In genomic region chr7:49778114-49778901, GRCm38 (mm10) we compare ENCODE assay signal across 8 mouse cellular contexts. TPM values are rescaled to one million over a fixed set of nuclear protein-coding genes. Genes with fewer than 3 reads are reported as not detected.
DNase-seq lines count a peak whose midpoint lies in the region; ATAC-seq and TF ChIP-seq lines count a peak whose summit lies in the region.

Gene Prmt3, plus strand, starts transcription at chr7:49778346.

- H3K36me3 ChIP-seq in G1E (replicated peaks): peaks cover 72% of the 10 kb centered on the region
- H3K36me3 ChIP-seq in forebrain, postnatal 0 days (ENCODE audit: insufficient read depth): peaks cover 18% of the 10 kb centered on the region
- peaks cover 5% of the 10 kb centered on the region; the same call in 1 of the 2 replicates for H3K36me3 ChIP-seq in lung, embryonic 16.5 days (ENCODE audit: control insufficient read depth, insufficient read depth, low read length)

- H3K27me3 ChIP-seq in G1E (ENCODE audit: insufficient read depth, low read length): no peaks in the 10 kb centered on the region
- no peaks in the 10 kb centered on the region for H3K27me3 ChIP-seq in forebrain, postnatal 0 days (ENCODE audit: insufficient read depth, low read length)
- H3K27me3 ChIP-seq in lung, embryonic 16.5 days (ENCODE audit: control insufficient read depth, insufficient read depth, low read depth, low read length): no peaks in the 10 kb centered on the region

- TF ChIP-seq CTCF in G1E (IDR thresholded peaks at IDR 0.05; ENCODE audit: low read depth, low read length): peak; percentile 93
- TF ChIP-seq CTCF in forebrain, postnatal 0 days (IDR thresholded peaks at IDR 0.05; ENCODE audit: low read depth): peak; percentile 98

- under 1% methylated on average over 74 of the region's 92 CpGs for WGBS in forebrain, postnatal 0 days
- WGBS in lung, embryonic 16.5 days: under 1% methylated on average over 62 of the region's 92 CpGs

- H3K4me3 ChIP-seq in G1E (ENCODE audit: low read depth, low read length): peak within 1 kb of the TSS; percentile 86
- H3K4me3 ChIP-seq in forebrain, postnatal 0 days (ENCODE audit: low read depth, low read length): peak within 1 kb of the TSS; percentile 75
- peak within 1 kb of the TSS; percentile 75 for H3K4me3 ChIP-seq in lung, embryonic 16.5 days (ENCODE audit: low read length)

- H3K27ac ChIP-seq in forebrain, postnatal 0 days (ENCODE audit: low read depth, low read length): peak within 1 kb of the TSS; percentile 91
- peak within 1 kb of the TSS; percentile 51; the same call in 1 of the 2 replicates for H3K27ac ChIP-seq in lung, embryonic 16.5 days (ENCODE audit: low read length)

- peak within 1 kb of the TSS; percentile 84 for H3K9ac ChIP-seq in forebrain, postnatal 0 days
- H3K9ac ChIP-seq in lung, embryonic 16.5 days (ENCODE audit: low read length): peak within 1 kb of the TSS; percentile 77

- peak within 1 kb of the TSS; percentile 81 for H3K4me2 ChIP-seq in forebrain, postnatal 0 days (ENCODE audit: low read depth)
- H3K4me2 ChIP-seq in lung, embryonic 16.5 days (ENCODE audit: low read depth, low read length): peak within 1 kb of the TSS; percentile 85

- H3K9me3 ChIP-seq in G1E (replicated peaks): no peaks in the 10 kb centered on the region
- no peaks in the 10 kb centered on the region for H3K9me3 ChIP-seq in forebrain, postnatal 0 days (ENCODE audit: low read length)
- no peaks in the 10 kb centered on the region for H3K9me3 ChIP-seq in lung, embryonic 16.5 days (ENCODE audit: control insufficient read depth, low read length)

- peak; percentile 68 for ATAC-seq in G1E (ENCODE audit: extremely low read depth, insufficient number of reproducible peaks, low FRiP score, poor library complexity, severe bottlenecking)
- peak; percentile 98 for ATAC-seq in forebrain, postnatal 0 days
- peak; percentile 89 to 95 for ATAC-seq in hematopoietic stem cell, adult 5-6 weeks (replicated peaks in 1 of 2; ENCODE audit: insufficient read depth in 1 of 2, low FRiP score in 2 of 2, low TSS enrichment in 1 of 2, low read depth in 1 of 2, poor library complexity in 2 of 2, severe bottlenecking in 2 of 2)
- peak; percentile 96 for ATAC-seq in lung, embryonic 16.5 days (ENCODE audit: low read depth)

- peak; percentile 87 for DNase-seq in G1E (ENCODE audit: low spot score)
- DNase-seq in cerebellum, adult 18-20 months: peak; percentile 97 to 99
- DNase-seq in forebrain, postnatal 0 days: peak; percentile 100
- DNase-seq in layer of hippocampus, adult 9-10 months (ENCODE audit: low spot score): peak; percentile 90
- DNase-seq in ovary, postnatal 10 days (ENCODE audit: low spot score): peak; percentile 93
- DNase-seq in thymus, postnatal 10 days (ENCODE audit: low spot score in 2 of 2): peak; percentile 97 to 100

- H3K4me1 ChIP-seq in G1E (ENCODE audit: insufficient read depth, low read depth, low read length): peaks cover 41% of the 10 kb centered on the region
- H3K4me1 ChIP-seq in forebrain, postnatal 0 days (ENCODE audit: insufficient read depth): peaks cover 7% of the 10 kb centered on the region; the same call in 1 of the 2 replicates
- peaks cover 12% of the 10 kb centered on the region for H3K4me1 ChIP-seq in lung, embryonic 16.5 days (replicated peaks; ENCODE audit: control insufficient read depth, insufficient read depth, low read length)

RNA-seq across cellular contexts. Expression of gene Prmt3, which starts in this region (rescaled TPM):
- total RNA-seq in G1E (2014; fragmentation: Nextera tagmentation) (111 and 112 TPM in 2 replicates), G1E (2017) (76.4 and 78.5 TPM in 2 replicates)
- 113 and 128 TPM in 2 replicates for polyA plus RNA-seq in G1E (2012)
- 55.5 and 60.6 TPM in 2 replicates for total RNA-seq in forebrain, postnatal 0 days (2014; rRNA removed)
- 41.4 and 42.3 TPM in 2 replicates for polyA plus RNA-seq in forebrain, postnatal 0 days (2015; fragmentation: Nextera tagmentation; extraction: Ambion mirVana)
- total RNA-seq in hematopoietic stem cell, adult 5-6 weeks (2017): 82.0 and 83.4 TPM in 2 replicates
- 40.5 and 43.8 TPM in 2 replicates for polyA plus RNA-seq in lung, embryonic 16.5 days (2015; fragmentation: Nextera tagmentation; extraction: Ambion mirVana)

Comparison
In these comparisons a context has a peak if more than half of its experiments do, and no peak if none do; other contexts are left out.
1. Peak in every context shown above with its lines: DNase-seq, ATAC-seq, H3K4me3 ChIP-seq and H3K27ac ChIP-seq.